Mouse (Mus musculus) cerebellum, adult (tissue): ENCODE data around the gene Aph1a.
"Not testable (repeated sequence)": the region's sequence is repeated elsewhere in the genome, so short reads cannot be mapped to it uniquely, and the experiment has no call there.

Experiments used
- ATAC-seq: cut with Nextera tagmentation; 2 replicates; pipeline ENCODE4 v1.9.2; 2017; ENCODE audit warnings: mild to moderate bottlenecking, moderate library complexity, mixed read lengths; ENCODE audit not compliant: insufficient number of reproducible peaks, low FRiP score, low TSS enrichment

The Aph1a gene

DNA sequence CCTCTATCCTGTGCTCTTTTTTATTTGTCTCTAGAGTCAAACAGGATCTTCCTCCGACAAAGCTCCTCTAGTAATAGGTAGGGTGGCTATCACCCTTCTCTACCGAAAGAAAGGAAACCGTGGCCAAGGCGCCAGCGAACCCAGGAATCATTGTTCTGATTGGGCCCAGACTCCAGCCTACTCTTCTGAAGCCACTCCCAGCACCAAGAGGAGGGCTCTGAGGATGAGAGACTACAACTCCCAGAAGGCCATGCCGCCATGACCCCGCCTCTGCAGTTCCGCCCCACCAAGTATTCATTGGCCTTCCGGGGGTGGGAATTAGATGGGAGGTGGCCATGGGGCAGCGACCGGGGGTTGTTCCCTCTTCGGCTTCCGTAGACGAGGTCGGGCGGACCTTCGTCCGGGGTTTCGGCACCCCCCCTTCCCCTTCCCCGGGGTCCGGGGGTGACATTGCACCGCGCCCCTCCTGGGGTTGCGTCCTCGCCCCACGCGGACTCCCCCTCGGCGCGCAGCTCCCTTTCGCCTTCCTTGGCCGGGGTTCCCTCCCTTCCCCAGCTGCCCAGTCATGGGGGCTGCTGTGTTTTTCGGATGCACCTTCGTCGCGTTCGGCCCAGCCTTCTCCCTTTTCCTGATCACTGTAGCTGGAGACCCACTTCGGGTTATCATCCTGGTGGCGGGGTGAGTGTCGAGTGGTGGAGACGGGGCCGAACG, at the start of gene Aph1a:
Gene Aph1a, plus strand, starts transcription at position 364 of the 711 bp plus-strand sequence.
- ATAC-seq: peak; percentile 98

GRCm38 (mm10) chr3:95850611-95851010, 43.2 kb upstream of the Aph1a start:
- ATAC-seq: no peak

DNA sequence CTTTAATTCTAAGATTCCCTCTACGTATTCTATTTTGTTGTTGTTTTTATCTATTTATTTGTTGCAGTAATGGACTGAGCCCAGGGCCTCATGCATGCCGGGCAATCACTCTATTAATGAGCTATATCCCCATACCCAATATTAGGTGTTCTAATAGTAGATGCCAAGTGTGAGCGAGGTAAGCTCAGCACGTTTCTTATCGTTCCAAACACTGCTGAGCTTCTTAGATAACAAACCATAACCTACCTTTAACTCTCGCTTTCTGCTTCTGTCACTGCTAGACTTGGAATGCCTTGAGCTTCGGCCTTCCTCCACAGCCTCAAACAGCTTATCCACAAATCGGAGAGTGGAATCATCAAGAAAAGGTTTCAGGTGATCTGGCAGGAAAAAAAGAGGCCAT, 42.5 kb upstream of the Aph1a start:
- no peak for ATAC-seq

DNA sequence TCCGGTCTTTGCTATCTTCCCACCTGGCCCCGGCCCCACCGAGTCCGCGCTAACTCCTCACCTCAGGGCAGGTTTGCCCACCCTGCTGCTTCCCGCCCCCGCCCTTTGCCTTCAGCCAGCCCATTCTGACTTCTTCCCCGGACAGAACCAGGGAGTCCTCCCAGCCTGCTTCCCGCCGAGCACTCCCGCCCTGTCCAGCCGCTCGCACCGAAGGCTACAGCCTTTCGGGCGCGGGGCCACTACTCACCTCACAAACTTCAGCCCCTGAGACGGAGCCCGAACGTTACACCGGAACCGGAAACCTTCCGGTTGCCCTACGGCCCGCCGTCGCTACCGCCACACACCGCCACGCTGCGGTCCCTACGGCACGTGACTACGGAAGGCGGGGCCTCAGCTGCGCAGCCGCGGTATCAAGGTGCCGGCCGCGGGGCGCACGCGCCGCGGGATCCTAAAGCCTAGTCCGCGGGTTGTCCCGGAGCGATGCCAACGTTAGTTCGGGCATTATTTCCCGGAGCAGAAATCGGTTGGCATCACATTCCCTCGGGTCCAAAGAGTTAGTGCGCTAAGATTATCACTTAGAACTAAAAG, 38.2 kb upstream of the Aph1a start, which contains the start of gene Prpf3:
Gene Prpf3, minus strand, starts transcription at position 384 of the 588 bp plus-strand sequence.
- ATAC-seq: peak; percentile 94

DNA sequence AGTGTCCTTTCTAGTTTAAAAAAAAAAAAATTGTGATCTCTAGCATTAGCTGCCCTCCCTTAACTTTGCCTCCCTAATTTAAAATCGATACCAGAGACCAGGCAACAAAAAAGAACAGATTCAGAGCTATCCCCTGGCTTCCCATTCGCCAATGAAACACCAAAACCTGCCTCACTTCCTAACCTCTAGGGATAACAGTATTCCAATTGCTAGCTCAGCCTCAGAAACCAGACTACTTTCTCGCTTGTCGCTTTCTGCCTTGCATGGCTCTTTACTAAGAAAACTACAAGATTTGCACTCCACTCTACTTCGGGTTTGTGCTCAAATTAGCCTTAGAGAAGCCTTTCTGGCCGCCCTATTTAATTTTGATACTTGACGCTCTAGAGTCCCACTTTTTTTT, 37.7 kb upstream of the Aph1a start:
- no peak for ATAC-seq

DNA sequence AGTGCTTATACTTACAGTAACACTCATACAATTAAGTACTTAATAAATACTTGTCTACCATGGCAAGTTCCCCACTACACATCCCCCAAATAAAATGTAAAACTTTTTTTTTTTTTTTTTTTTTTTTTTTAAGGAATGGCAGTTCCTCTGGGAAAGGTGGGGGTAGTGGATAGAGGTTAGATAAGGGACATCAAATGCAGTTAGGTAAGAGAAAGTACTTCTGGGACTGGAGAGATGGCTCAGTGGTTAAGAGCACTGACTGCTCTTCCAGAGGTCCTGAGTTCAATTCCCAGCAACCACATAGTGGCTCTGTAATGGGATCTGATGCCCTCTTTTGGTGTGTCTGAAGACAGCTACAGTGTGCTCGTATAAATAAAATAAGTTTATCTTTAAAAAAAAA, 36.7 kb upstream of the Aph1a start:
- ATAC-seq: not testable (repeated sequence)

DNA sequence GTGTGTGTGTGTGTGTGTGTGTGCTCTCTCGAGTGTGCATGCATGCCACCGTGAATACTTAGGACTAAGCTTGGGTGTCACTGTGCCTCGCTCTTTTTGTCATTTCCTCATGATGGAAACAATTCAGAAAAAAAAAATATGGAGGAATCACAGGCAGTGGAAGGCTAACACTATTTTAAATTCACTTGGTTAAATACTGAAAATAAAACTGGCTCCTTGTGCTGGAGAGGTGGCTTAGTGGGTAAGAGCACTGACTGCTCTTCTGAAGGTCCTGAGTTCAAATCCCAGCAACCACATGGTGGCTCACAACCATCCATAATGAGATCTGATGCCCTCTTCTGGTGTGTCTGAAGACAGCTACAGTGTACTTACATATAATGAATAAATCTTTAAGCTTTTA, 35.5 kb upstream of the Aph1a start:
- not testable (repeated sequence) for ATAC-seq

- ATAC-seq: no peak
These were observed 33.4 kb upstream of the Aph1a start for GRCm38 (mm10) chr3:95860323-95860722.

- ATAC-seq: no peak
These were observed 32.6 kb upstream of the Aph1a start for GRCm38 (mm10) chr3:95861216-95861615.

GRCm38 (mm10) chr3:95861796-95862195, 32.0 kb upstream of the Aph1a start:
- ATAC-seq: peak; percentile 40; the same call in 1 of the 2 replicates

GRCm38 (mm10) chr3:95863578-95863977, 30.2 kb upstream of the Aph1a start:
- ATAC-seq: no peak

DNA sequence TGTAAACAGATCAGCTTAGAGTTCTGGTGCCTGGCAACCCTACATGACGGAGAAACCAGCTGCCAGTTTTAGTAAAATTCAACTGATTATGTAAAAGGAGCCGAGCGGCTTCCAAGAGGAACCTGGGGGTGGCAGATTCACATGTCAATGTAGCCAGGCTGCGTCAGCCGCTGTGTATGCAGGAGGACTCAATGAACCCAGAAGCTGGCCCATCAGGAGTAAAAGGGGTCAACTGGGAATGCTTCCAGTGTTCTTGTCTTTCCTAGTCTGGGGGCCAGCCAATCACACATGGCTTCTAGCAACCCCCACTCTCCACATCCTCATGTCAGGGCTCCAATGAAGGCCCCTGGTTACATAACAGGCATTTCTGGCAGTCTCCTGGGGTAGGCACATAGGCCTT, 28.7 kb upstream of the Aph1a start:
- 0 out of 2 replicates have a peak, but pooled peaks have one; percentile 26 for ATAC-seq

DNA sequence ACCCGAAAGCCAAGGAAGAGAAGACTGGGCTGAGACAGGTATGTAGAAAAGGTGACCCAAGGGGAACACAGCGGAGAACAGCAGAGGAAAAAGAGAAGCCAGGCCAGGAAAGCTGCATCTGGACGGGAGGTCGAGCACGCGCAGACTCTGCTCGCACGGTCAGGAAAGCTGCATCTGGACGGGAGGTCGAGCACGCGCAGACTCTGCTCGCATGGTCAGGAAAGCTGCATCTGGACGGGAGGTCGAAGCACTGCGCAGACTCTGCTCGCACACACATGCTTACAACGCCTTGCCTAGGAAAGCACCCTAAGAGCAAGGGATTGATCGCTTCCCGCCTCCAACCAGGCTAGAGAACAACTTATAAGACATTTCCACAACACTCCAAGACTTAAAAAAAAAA, 28.2 kb upstream of the Aph1a start:
- no peak for ATAC-seq

- no peak for ATAC-seq
These were observed 27.7 kb upstream of the Aph1a start for GRCm38 (mm10) chr3:95866071-95866470.

DNA sequence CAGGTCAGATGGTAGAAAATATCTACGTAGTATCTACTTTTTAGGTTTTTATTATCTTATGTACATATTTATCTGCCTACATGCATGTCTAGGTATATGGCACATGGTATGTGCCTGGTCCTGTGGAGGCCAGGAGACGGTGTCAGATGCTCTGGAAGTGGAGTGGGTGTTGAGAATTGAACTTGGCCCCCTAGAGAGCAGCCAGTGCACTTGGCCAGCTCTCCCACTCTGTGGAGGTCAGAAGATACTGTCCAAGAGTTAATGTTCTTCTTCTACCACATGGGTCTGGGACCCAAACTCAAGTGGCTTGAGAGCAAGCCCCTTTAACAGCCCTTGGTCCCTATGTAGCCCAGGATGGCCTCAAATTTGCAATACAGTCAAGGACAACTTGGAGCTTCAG, 26.4 kb upstream of the Aph1a start:
- ATAC-seq: no peak

- ATAC-seq: no peak
These were observed 22.8 kb upstream of the Aph1a start for GRCm38 (mm10) chr3:95870976-95871375.

DNA sequence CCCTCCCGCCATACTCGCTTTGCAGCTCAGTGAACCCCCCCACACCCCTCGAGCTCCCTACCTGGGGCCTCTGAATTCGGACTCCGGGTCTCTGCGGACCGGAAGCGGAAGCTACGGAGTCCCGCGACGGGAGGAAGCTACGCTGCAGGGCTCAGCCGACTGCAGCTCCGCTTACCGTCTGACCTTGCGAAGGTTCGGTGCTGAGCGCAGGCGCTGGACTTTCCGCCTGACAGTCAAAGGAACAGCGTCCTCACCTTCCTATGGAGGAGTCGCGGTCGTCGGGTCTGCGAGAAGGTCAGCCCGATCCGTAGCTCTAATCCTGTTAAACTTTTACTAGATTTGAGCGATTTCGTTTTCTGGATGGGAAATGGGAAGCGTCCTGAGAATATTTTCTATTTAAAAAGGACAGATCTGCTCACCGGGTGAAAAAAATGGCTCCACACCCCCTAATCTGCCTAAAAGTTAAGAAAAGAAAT, 22.3 kb upstream of the Aph1a start, which contains the start of gene Mrps21:
Gene Mrps21, minus strand, starts transcription at position 128 of the 476 bp plus-strand sequence.
- ATAC-seq: peak; percentile 94

- no peak for ATAC-seq
These were observed 21.7 kb upstream of the Aph1a start for GRCm38 (mm10) chr3:95872048-95872447.

GRCm38 (mm10) chr3:95879063-95879462, 14.7 kb upstream of the Aph1a start:
- no peak for ATAC-seq

DNA sequence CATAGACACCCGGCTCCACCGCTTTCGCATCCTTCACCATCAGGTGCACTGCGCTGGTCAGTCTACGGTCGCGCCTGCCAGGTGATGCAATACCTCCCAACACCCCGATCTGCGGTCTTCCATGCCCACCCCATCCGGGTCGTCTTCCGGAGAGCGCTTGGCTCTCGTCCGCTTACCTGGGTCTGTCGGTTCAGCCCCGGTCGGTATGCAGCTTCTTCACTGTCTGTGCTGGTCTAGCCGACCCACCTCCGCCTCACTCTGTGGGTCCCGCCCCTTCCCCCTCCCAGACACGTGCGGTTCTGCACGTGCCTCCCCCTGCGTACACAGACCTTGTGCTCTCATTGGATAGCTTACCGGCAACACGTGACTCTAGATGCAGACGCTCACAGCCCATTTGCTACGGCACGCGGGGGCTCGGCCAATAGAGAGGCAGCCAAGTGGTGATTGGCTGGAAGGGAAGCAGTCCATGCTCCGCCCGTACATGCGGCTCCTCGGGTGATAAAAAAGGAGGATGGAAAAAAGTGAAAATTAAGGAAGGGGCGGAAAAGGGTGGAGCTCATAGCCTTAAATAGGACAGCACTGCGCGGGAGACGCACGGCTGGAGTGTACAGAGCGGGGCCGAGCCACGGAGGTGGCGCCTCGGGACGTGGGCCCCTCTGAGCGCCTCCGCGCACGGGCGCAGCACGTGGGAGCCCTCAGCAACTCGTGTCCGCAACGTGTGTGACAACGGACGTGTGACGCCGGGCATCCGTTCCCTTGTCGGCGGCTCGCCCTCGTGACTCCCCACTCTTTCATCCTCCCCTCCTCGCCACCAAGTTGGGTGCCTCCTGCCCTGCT, 11.6 kb upstream of the Aph1a start, which contains the start of gene Ciart:
Gene Ciart, minus strand, starts transcription at position 273 of the 837 bp plus-strand sequence.
- ATAC-seq: peak; percentile 95
